Mouse (Mus musculus): Measurements from ENCODE around the gene Phf21b. TPM values are rescaled to one million over a fixed set of nuclear protein-coding genes. Genes with fewer than 3 reads are reported as not detected.
"Not testable (repeated sequence)": the region's sequence is repeated elsewhere in the genome, so short reads cannot be mapped to it uniquely, and the experiment has no call there.

Gene Phf21b
- total RNA-seq, 2 experiments from 2014 or later: 0.08 to 0.32 TPM

DNA sequence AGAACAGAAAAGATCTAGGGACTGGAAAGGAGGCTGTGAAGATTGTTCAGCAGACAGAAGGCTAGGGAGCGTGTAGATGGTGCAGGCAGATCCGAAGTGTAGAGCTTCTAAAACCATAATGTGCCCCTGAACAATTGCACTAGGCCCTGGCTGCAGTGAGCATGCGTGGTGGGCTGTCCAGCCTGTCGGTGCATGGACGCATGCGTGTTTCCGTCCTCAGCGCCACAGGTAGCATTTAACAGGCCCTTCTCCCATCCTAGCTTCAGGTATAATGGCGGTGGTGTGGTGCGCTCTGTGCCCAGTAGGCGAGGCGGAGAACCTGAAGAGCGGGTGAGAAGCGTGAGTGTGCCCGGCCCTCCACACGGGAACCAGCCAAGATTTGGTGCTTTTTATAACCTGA, 71.0 kb downstream of the Phf21b start:
- no peak for ATAC-seq (replicated peaks; ENCODE audit: poor library complexity)

DNA sequence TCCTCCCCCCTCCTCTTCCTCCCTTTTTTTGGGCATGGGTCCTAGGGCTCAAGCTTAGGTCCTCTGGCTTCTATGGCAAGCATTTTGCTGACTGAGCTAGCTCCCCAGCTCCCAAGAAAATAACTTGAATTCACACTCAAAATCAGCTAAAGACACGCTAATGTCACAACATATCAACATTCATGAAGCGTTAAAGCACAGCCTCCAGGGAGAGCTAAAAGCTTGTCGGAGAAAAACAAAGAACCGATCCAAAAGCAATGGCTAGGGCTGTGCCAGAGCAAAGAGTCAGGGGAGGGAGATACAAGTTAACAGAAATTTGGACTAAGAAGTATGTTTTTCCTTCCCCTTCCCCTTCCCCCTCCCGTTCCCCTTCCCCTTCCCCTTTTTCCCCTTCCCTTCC, 77.3 kb downstream of the Phf21b start:
- no peak for ATAC-seq (replicated peaks; ENCODE audit: poor library complexity)

DNA sequence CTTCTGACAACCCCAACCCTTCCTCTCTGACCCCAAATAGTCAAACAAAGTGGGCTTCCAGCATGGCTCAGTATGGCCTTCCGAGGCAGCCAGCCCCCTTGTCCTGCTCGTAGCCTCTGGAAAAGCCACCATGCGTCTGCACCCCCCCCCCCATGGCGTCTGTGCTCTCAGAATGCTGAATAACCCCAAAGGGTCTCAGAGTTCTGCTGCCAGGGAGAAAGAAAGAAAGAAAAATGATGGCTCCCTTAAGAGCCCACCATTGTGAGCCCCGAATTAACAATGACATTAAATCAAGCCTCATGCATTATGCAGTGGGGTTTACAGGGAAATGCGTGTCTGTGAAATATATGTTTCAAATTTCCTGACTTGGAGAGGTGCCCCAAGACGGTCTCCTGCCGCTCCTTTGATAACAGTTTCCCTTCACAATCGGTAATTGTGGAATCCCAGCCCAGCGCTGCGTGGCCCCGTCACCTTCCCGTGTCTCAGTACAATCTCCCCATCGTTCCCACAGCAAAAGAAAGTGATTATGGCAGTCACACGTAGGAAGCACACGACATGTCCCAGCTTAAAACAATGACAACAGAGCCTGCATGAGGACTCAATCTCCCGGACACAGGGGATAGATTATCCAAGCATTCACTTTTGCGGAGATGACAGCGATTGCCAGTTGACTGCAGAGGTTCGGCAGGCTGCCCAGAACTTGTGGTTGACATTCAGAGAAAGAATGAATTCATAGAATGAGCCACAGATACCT, 80.3 kb downstream of the Phf21b start:
- ATAC-seq (replicated peaks; ENCODE audit: poor library complexity): no peak

DNA sequence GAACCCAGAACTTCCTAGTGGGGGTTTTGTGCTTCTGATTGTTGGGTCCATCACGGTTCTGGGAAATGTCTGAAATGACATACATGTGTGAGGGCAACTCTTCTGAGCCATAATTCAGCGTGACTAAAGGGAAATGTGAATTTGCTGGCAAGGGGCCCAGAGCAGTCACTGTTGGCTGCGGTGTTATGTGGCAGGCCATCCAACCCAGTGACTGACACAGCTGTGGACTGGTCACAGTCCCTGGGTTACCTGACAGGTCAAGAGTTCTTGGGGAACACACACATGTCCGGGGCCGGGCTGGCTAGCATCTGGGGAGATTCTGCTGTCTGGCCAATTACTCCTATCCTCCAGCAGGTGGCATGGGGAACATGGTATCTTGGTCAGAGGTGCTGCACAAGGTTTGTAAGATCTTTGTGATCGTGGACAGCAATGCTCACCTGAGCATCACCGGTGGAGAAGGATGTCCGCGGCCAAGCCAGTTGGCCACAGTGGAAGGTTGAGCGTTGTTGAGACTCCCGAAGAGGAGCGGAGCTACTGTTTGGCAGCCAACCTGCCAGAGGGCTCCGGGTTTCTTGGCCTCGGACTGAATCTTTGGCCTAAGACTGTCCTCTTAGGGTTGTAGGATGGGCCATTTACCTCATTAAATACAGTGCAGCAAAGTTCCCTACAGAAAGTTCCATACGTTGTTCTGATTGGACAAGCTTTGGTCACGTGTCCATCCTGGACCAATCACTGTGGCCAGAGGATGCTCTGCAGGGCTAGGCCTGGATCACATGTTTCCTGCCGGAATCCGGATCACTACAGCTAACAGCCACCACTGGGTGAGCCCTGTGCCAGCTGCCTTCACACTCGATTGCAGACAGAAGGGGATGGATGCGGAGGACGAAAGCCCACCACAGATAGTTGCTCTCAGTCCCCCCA, 83.4 kb downstream of the Phf21b start:
- ATAC-seq (replicated peaks; ENCODE audit: poor library complexity): no peak; the same call in 1 of the 2 replicates

DNA sequence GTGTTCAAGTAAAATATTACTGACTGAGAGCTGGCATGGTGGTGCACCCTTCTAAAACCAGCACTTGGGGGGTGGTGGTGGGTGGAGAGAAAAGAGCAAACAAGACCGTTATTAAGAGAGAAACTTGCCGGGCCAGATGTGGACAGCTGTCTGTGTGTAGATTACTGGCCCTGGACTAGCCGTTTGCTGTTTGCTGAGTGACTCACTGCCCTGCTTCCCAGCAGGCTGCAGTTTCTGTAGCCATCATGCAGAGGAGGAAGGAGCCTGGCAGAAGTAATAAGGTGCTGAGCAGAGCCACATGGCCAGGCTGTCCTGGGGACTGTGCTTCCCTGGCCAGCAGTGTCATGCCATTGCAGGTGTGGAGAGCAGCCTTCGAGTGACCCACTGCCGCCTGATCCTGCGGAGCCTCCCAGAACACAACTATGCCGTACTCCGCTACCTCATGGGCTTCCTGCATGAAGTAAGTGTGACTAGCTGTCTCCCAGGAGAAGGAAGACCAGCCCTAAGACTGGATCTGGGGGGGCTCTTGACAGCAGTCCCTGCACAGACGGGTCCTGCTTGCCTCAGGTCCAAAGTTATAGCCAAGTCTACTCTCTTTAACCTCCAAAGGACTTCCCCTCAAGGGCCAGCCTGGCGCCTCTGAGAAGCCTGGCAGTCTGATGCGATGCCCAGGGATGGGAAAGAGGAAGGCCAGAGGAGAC, 86.1 kb downstream of the Phf21b start:
- no peak for ATAC-seq (replicated peaks; ENCODE audit: poor library complexity)

DNA sequence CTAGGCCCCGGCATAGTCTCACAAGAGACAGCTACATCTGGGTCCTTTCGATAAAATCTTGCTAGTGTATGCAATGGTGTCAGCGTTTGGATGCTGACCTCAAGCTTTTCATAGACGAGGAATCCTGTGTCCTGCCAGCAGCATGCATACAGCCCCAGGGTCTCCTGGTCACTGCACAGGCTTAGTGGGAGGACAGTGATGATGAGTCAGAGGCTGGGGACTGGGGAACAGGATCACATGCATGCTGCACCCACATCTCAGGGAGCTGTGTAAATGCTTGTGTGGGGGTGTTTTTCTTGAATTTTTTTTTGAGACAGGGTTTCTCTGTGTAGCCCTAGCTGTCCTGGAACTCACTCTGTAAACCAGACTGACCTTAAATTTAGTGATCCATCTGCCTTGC, 87.3 kb downstream of the Phf21b start:
- ATAC-seq (replicated peaks; ENCODE audit: poor library complexity): not testable (repeated sequence)

DNA sequence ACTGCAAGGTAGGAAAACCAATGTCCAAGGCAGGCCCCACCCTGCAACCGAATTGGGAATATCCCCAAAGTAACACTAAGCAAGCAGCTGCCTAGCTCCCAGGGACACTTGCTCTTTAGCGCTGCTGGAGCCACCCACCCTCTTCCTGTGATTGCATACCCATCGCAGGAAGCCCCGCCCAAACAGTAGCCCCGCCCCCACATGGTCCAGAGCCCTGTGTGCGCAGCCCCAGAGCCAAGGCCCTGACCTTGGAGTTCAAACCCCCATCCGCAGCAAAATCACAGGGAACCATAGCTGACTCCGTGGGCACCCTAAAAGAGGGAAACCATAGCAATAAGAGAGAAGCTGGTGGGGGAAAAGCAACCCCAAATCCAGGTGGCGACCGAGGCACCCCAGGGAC, 89.2 kb downstream of the Phf21b start:
- ATAC-seq (replicated peaks; ENCODE audit: poor library complexity): no peak

DNA sequence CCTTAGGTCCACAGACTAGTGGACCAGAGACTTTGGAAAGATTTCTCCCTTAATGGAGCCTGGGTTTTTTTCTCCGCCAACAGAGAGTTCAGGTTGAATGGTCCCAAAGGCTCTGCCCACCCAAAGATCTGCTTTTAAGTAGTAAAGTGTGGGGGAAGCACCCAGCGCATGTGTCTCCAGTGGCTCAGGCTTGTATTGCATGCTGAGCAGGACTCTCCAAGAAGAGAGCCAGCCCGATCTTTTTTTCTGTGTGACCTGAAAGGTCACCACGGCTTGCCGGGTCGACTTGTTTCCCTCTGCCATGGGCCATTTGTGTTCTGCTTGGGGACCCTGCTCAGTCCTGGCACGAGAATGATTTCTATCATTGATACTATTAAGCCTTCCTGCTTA, 92.4 kb downstream of the Phf21b start:
- ATAC-seq (replicated peaks; ENCODE audit: poor library complexity): no peak

DNA sequence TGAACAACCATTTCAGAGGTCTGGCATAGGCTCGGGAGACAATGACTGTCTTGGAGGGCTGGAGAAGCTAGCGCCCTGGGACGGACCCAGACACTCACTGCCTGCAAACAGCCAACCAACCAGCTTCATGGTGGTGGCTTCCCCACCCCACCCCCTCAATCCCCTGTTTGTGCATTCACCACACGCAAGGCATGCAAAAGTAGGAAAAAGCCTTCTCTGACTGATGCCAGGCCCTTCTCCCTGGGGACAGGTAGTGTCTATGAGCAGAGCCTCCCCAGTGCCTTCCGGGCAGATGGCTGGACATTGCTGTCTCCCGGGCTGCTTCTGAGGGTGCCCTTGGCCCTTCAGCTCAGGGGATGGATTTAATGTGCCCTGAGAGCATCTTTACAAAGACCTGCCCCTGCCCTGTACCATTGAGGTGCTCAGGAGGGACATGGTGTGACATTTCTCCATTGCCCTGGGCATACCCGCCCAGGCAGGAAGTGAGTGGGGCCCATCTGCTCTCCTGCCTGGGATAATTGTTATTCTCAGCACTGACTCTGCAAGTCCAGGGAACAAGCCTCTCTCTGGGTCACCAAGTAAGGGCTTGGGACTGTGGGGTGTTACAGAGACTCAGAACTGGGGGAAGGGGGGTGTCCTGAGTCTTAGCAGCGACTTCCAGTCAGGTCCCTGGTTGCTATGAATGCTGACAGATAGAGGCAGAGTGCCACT, 93.0 kb downstream of the Phf21b start:
- no peak for ATAC-seq (replicated peaks; ENCODE audit: poor library complexity)

DNA sequence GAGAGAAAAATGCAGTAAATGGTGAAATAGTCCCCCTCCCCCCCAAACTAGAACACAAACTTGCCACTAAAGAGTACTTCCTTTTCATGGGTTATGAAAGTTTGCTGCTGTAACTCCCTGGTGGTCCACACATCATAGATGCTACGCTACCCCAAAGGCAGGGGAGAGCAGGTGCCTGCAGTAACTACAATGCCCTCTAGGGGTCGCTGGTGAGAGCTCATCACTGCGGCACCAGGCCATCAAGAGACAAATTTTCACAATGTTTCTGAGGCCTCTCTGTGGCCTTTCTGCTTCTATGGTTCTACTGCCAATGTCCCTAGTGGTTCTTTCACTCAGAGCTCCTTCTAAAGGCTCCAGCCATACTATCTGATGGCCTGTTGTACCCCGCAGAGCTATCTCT, 97.4 kb downstream of the Phf21b start:
- ATAC-seq (replicated peaks; ENCODE audit: poor library complexity): peak; percentile 56; the same call in 1 of the 2 replicates

DNA sequence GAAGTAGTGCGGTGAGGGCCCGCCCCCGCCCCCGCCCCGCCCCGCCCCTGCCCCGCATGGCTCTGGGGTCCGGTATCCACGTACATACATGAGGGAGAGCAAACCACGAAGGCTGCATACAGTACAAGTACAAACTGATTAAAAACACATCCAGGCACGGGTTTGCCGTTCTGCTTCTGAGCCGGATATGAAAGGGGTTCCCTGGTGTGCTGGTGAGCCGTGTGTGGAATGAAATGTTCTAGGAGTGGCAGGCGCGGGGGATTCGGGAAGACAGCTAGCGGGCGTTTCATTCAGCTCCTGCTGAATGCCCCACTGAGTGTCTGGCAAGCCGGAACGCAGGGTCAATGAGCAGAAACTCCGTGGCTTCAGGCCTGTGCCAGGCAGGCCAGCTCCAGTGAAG, 99.4 kb downstream of the Phf21b start:
- no peak for ATAC-seq (replicated peaks; ENCODE audit: poor library complexity)

DNA sequence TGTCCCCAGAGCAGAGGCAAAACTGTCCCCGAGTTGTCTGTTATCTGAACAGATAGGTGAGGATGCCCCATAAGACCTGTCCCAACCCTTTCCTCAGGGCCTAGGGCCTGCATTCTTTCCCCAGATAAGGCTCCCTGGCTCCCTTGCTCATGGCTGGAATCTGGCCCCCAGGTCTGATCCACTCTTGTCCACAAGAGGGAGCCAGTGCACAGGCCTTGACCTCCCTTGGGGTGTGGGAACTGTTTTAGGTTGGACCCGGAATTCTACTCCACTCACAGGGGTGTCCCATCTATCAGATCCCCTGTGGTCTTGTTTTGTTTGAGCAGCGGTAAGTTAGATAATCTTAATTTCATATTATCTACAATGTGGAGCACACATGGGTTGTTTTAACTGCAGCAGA, 100.9 kb downstream of the Phf21b start:
- ATAC-seq (replicated peaks; ENCODE audit: poor library complexity): peak; percentile 77

DNA sequence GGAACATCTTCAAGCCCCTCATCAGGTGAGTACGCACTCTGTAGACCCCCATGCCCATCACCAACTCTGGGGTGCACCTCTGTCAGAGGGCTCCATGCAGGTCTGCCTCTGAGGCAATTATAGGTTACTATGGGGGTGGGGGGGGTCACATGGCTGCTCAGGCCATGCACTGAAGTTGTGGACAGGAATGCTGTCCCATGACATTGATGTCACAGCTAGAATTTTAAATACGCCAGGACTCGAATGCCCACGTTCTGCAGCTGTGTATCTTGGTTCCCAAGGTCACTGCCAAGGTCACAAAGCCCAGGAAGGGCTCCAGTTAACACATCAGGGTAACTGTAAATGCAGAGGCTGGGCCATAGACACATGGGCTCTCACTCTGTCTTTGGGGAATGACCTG, 110.0 kb downstream of the Phf21b start:
- no peak for ATAC-seq (replicated peaks; ENCODE audit: poor library complexity)

DNA sequence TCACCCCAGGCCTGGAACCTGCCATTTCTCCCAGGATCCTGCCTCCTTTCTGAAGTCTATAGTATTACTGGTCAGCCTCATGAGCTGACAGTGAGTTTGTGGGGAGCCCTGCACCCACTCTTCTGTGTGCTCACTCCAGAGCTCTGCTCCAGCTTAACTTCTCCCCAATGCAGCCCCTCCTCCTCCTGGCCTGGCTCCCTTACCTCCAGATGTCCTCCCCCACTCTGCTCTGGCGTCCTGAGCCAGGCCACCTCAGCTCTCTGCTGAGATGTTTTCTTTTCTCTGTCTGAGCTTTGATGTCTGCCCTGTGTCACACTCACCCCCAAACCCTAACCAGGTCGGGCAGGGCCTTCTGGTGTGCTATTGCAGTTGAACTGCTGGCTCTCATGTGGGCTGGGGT, 111.5 kb downstream of the Phf21b start:
- no peak for ATAC-seq (replicated peaks; ENCODE audit: poor library complexity)

DNA sequence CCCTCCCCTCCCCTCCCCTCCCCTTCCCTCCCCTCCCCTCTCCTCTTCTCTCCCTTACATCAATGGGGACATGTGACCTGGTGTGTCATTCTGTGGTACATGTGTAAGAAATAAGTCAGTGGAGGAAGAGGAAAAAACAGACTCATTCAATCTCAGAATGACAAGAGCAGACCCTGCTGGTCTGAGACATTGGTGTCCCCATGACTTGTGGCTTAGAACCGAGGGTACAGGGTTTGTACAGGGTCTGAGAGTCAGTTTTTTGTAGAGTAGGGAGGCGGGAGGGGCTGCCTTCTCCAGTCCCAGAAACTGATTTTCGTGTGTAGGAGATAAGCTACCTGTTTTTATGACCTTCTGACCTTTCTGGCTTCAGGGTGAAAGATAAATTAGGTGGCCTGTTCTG, 112.5 kb downstream of the Phf21b start:
- ATAC-seq (replicated peaks; ENCODE audit: poor library complexity): no peak

DNA sequence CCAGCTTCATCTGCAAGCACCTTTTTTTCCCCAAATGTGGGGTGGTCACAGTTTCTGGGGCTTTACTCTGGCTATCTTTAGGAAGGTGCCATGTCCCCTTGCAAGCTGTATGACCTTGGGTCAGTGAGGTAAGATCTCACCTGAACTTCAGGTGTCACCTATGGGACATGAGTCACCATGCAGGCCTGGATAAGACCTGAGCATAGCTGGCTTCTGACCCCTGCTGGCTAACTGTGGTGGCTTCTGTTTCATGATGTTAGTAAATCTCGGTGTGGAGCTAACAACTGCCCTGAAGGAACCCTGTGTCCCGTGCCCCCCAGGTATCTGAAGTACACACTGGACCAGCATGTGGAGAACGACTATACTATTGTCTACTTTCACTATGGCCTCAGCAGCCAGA, 114.3 kb downstream of the Phf21b start:
- no peak for ATAC-seq (replicated peaks; ENCODE audit: poor library complexity)

DNA sequence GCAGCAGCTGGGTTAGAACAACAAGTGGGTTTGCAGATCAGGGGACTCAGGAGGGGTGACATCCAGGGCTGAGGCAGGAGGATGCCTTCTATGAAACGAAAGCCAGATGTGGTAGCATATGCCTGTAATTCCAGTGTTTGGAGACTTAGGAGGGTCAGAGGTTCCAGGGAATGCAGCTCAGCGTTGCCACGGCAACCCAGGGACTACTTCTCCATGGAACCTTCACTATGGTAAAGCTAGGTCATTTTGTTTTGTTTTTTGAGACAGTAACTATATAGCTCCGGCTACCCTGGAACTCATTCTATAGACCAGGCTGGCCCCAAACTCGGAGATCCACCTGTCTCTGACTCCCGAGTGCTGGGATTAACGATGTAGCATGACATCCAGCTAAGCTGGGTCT, 117.6 kb downstream of the Phf21b start:
- no peak for ATAC-seq (replicated peaks; ENCODE audit: poor library complexity)

DNA sequence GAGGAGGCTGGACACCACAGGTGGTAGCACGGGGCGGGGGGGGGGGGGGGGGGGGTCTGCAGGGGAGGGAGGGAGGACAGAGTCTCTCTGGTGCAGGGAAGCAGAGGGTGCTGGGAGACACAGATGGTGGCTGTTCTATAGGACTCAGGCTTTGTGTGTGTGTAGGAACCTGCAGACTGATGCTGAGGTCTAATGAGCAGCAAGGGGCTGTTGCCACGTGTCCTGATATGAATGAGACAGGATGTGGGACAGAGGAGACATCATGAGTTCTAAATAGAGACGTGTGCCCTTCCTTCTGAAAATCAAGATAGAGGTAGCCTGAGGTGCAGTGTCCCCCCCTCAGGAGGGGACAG, 118.9 kb downstream of the Phf21b start:
- no peak for ATAC-seq (replicated peaks; ENCODE audit: poor library complexity)

DNA sequence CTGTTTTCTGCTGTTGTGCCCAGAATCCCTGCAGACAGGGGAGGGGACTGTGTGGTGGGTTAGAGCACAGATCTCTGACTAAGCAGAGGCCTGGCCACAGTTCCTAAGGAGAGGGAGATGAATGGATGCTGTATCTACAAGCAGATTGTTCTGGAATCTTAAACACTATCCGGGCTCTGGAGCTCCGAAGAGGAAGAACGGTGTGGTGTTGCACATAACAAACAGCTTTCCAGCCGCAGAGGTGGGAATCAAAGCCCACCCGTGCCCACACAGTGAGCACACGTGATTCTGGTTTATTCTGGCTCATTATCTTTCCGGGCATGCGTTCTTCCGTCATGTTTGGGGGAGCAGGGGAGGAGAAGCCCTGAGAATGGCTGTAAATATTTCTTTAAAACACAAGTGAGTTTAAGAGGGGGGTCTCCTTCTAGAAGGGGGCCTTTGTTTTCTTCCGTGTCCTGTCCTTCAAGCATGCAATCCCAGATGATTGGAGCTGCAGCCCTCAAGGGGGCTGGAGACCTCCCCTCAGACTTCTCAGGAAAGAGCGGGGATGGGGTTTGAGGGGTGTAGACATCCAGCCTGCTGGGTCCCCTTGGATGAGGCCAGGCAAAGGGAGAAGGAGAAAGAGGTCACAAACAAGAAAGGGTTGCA, 119.4 kb downstream of the Phf21b start:
- ATAC-seq (replicated peaks; ENCODE audit: poor library complexity): no peak

Data from megakaryocyte progenitor cell, adult 5-6 weeks (primary cell).